Mouse (Mus musculus) lung, adult 2 months (tissue): ENCODE data around the gene Mpped2.

Experiments
- CTCF ChIP-seq: fragments of 200-500 bp; IDR thresholded peaks from 2 replicates; pipeline ENCODE4 v1.5.1; 2011; ENCODE audit warnings: mild to moderate bottlenecking, low read length, control low read depth; ENCODE audit not compliant: insufficient read depth
- POLR2A ChIP-seq: fragments of 200-500 bp; IDR thresholded peaks from 2 replicates; pipeline ENCODE4 v1.6.1; 2011; ENCODE audit warnings: low read depth, mild to moderate bottlenecking, control low read depth, low read length, borderline replicate concordance; ENCODE audit errors: extremely low read depth

DNA sequence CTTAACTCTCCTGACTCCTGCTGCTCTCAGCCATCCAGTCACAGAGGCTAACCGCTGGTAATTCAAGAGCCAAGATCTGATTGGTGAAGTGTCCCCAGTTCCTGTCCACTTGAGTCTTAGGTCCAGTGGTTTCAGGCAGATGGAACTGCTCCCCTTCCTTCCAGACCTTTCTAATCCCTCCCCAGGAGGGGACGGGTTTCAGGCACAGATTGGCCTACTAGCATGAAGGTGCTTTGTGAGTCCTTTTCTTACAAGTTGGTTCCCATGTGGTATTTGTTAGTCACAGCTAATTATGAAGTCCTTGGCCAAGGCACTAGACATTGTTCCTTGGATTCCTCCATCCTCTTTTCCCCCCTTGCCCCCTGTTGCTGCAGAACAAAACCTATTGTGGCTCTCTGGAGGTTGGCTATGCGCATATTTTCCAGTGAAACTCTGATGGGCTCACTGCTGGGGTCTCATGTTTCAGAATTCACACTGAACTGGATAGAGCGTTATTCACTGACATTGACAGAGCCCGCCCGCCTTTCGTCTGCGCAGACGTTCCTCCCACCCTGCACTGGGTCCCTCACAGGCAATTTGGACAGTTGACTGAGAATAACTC is 163.4 kb downstream of the Mpped2 start:
- no peak for TF ChIP-seq CTCF
- no peak for TF ChIP-seq POLR2A
